Mouse (Mus musculus) limb, embryonic 14.5 days (tissue): ENCODE data around the gene Gm13275. TPM values are rescaled to one million over a fixed set of nuclear protein-coding genes. Genes with fewer than 3 reads are reported as not detected.
A peak's percentile ranks its signal among the peaks of the same experiment; 100 is the strongest.
"Not testable (repeated sequence)": the region's sequence is repeated elsewhere in the genome, so short reads cannot be mapped to it uniquely, and the experiment has no call there.

Source experiments
- ATAC-seq: fragments of 200-750 bp; cut with Nextera tagmentation; 2 replicates; pipeline ENCODE4 v1.8.0; 2017; ENCODE audit warnings: low read depth, moderate number of reproducible peaks, moderate TSS enrichment; ENCODE audit not compliant: low FRiP score
- DNase-seq: peaks from one replicate; pipeline ENCODE4 v3.0.0-alpha.2; 2015; ENCODE audit warnings: low spot score
- H3K27ac ChIP-seq: fragments of 300-500 bp; sonication (generic); replicated peaks from 2 replicates; pipeline ENCODE4 v1.5.1; 2014; ENCODE audit warnings: low read depth, mild to moderate bottlenecking, low read length, moderate library complexity, mixed read lengths
- H3K27me3 ChIP-seq: fragments of 300-500 bp; sonication (generic); 2 replicates; pipeline ENCODE4 v1.6.1; 2014; ENCODE audit warnings: low read length, mixed read lengths; ENCODE audit not compliant: control insufficient read depth, insufficient read depth
- H3K36me3 ChIP-seq: fragments of 300-500 bp; sonication (generic); 2 replicates; pipeline ENCODE4 v1.6.1; 2014; ENCODE audit warnings: mild to moderate bottlenecking, low read length, moderate library complexity, mixed read lengths; ENCODE audit not compliant: control insufficient read depth, insufficient read depth
- H3K4me1 ChIP-seq: fragments of 300-500 bp; sonication (generic); 2 replicates; pipeline ENCODE4 v1.6.1; 2014; ENCODE audit warnings: antibody characterized with exemption, low read length, mixed read lengths; ENCODE audit not compliant: control insufficient read depth, insufficient read depth
- H3K4me2 ChIP-seq: fragments of 300-500 bp; sonication (generic); replicated peaks from 2 replicates; pipeline ENCODE4 v1.6.1; 2014; ENCODE audit warnings: low read depth, mild to moderate bottlenecking, low read length, moderate library complexity; ENCODE audit not compliant: severe bottlenecking
- H3K4me3 ChIP-seq: fragments of 300-500 bp; sonication (generic); replicated peaks from 2 replicates; pipeline ENCODE4 v1.5.1; 2014; ENCODE audit warnings: low read length
- H3K9ac ChIP-seq: fragments of 300-500 bp; sonication (generic); 2 replicates; pipeline ENCODE4 v1.6.1; 2014; ENCODE audit warnings: mild to moderate bottlenecking, low read depth, low read length, moderate library complexity; ENCODE audit not compliant: severe bottlenecking
- H3K9me3 ChIP-seq: fragments of 300-500 bp; sonication (generic); 2 replicates; pipeline ENCODE4 v1.6.1; 2016; ENCODE audit warnings: low read length; ENCODE audit not compliant: control insufficient read depth
- POLR2A ChIP-seq: fragments of 200-500 bp; IDR thresholded peaks from 2 replicates; pipeline ENCODE4 v1.8.0; 2012; ENCODE audit warnings: inconsistent platforms, mild to moderate bottlenecking, moderate library complexity, borderline replicate concordance; ENCODE audit not compliant: insufficient read depth, insufficient read length; ENCODE audit errors: extremely low read depth
- WGBS: fragments of 180-500 bp; shearing (Covaris S2); extraction: QIAGEN DNeasy Blood & Tissue Kit; methylation state at CpG from one replicate; pipeline ENCODE4 v1.1.7; 2014; 5-methylcytosine and 5-hydroxymethylcytosine counted together
- polyA plus RNA-seq, 2 experiments: library from polyadenylated mRNA; depleted of rRNA in 1 of 2; stranded (reverse) in 1 of 2; unstranded in 1 of 2; fragments of >200 nt; fragmentation: Nextera tagmentation in 1 of 2; extraction: Ambion mirVana in 1 of 2; gene quantifications; 2 replicates each; pipeline versions ENCODE4 v1.2.1 to v1.2.3; 2012 to 2014

Gene Gm13275
- polyA plus RNA-seq, 2 experiments = not detected

GRCm38 (mm10) chr4:88805231-88805630, 10.9 kb downstream of the Gm13275 start, which contains the start of gene Gm13288:
Gene Gm13288, plus strand, starts transcription at chr4:88805531.
- WGBS = no CpG with 5 or more reads among the region's 8 CpGs
- H3K27ac ChIP-seq, H3K4me2 ChIP-seq, H3K36me3 ChIP-seq, H3K9ac ChIP-seq, H3K27me3 ChIP-seq, ATAC-seq, H3K4me1 ChIP-seq, DNase-seq, H3K9me3 ChIP-seq: not testable (repeated sequence)
- 0 out of 2 replicates have a peak within 1 kb of the TSS, but pooled peaks have one; percentile 15 for H3K4me3 ChIP-seq

DNA sequence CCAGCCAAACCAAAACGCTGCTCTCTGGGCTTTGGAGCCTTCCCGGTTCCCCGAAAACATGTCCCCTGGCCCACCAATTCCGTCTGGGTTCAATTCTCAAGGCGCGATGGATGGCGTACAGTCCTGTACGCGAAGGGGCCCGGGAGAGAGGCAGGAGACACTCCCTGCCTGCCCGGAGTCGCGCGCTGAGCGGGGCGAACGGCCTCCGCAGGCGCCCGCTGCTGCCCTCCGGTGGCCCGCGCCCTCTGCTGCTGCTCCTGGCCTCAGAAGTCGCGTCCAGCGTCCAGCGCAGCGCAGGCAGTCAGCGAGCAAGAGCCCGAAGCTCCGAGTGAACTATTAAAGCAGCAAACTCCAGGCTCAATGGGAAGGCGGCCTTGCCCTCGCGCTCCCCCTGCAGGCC, 11.5 kb downstream of the Gm13275 start:
- not testable (repeated sequence) for H3K4me2 ChIP-seq, H3K9me3 ChIP-seq, DNase-seq, ATAC-seq, H3K4me1 ChIP-seq, H3K27me3 ChIP-seq, H3K27ac ChIP-seq, H3K36me3 ChIP-seq, H3K9ac ChIP-seq
- 0% methylated on average over 11 of the region's 34 CpGs for WGBS
- 0 out of 2 replicates have a peak overlapping the region, but pooled peaks have one; percentile 15 for H3K4me3 ChIP-seq

- WGBS = 59% methylated on average over 3 of the region's 3 CpGs
- DNase-seq (no peak), ATAC-seq (no peak)
- TF ChIP-seq POLR2A = no peak
- Histone ChIP-seq H3K36me3 (no peaks in the 10 kb centered on the region), H3K4me1 (no peaks in the 10 kb centered on the region), H3K27me3 (no peaks in the 10 kb centered on the region), H3K4me2 (no peak within 1 kb of the TSS), H3K9me3 (no peaks in the 10 kb centered on the region), H3K4me3 (no peak within 1 kb of the TSS), H3K27ac (no peak within 1 kb of the TSS), H3K9ac (no peak within 1 kb of the TSS)
Measured at GRCm38 (mm10) chr4:88815928-88816327, 21.6 kb downstream of the Gm13275 start, which contains the start of gene Ifna7. Gene Ifna7, plus strand, starts transcription at chr4:88816228.

DNA sequence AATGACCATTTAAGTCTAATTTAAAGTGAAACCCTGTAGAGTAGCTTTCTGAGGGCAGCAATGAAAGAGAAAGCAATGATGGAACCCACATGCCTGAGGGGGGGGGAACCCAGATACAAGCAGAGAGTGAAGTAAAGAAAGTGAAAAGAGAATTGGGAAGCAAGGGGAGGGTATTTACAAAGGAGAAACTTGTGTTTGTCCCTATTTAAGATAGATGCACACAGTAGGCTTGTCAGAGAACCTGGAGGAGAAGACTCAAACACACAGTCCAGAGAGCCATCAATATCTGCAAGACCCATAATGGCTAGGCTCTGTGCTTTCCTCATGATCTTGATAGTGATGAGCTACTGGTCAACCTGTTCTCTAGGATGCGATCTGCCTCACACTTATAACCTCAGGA, 25.4 kb downstream of the Gm13275 start, which contains the start of gene Ifna11:
Gene Ifna11 (plus strand): TSS at position 301 of the 400 bp plus-strand sequence.
- Histone ChIP-seq H3K4me2 (no peak within 1 kb of the TSS), H3K4me1 (no peaks in the 10 kb centered on the region), H3K9ac (no peak within 1 kb of the TSS), H3K27ac (no peak within 1 kb of the TSS), H3K36me3 (no peaks in the 10 kb centered on the region), H3K27me3 (no peaks in the 10 kb centered on the region), H3K9me3 (no peaks in the 10 kb centered on the region), H3K4me3 (no peak within 1 kb of the TSS)
- 75% methylated on average over 1 of the region's 1 CpGs for WGBS
- ATAC-seq (no peak), DNase-seq (no peak)
- TF ChIP-seq POLR2A = no peak

- WGBS = 23% methylated on average over 4 of the region's 4 CpGs
- no peak for TF ChIP-seq POLR2A
- H3K9me3 ChIP-seq = no peaks in the 10 kb centered on the region
- H3K9ac ChIP-seq = no peak overlapping the region
- H3K27me3 ChIP-seq = no peaks in the 10 kb centered on the region
- H3K27ac ChIP-seq = no peak overlapping the region
- ATAC-seq (no peak), DNase-seq (peak; percentile 11)
- H3K4me1 ChIP-seq = no peaks in the 10 kb centered on the region
- no peaks in the 10 kb centered on the region for H3K36me3 ChIP-seq
- H3K4me2 ChIP-seq = no peak overlapping the region
- no peak overlapping the region for H3K4me3 ChIP-seq
Measured at GRCm38 (mm10) chr4:88822995-88823394, 28.7 kb downstream of the Gm13275 start.

- H3K36me3 ChIP-seq, H3K27me3 ChIP-seq, ATAC-seq, DNase-seq, H3K9me3 ChIP-seq, H3K4me1 ChIP-seq, H3K27ac ChIP-seq, H3K4me2 ChIP-seq, H3K4me3 ChIP-seq, H3K9ac ChIP-seq: not testable (repeated sequence)
Measured at GRCm38 (mm10) chr4:88827116-88827515, 32.8 kb downstream of the Gm13275 start, which contains the start of gene Ifna6. Gene Ifna6, plus strand, starts transcription at chr4:88827416.
